8 mouse cellular contexts compared by ENCODE assay signal in genomic region chr2:173419972-173420391, GRCm38 (mm10).
DNase-seq lines count a peak whose midpoint lies in the region; ATAC-seq and TF ChIP-seq lines count a peak whose summit lies in the region.

No protein-coding gene starts in this region.

- 63% methylated on average over 10 of the region's 10 CpGs for WGBS in heart, embryonic 12.5 days
- WGBS in hindbrain, embryonic 11.5 days, result 55% methylated on average over 10 of the region's 10 CpGs

- no peak for TF ChIP-seq POLR2A in brain, embryonic 14.5 days (IDR thresholded peaks at IDR 0.05; ENCODE audit: borderline replicate concordance, extremely low read depth, insufficient read depth, insufficient read length, poor library complexity, severe bottlenecking)

- TF ChIP-seq CTCF in brain, embryonic 14.5 days (IDR thresholded peaks at IDR 0.05; ENCODE audit: borderline replicate concordance, extremely low read depth, insufficient read depth, insufficient read length), result no peak

- 0 out of 2 replicates have a peak, but pooled peaks cover 3% of the 10 kb centered on the region for H3K27me3 ChIP-seq in heart, embryonic 12.5 days (replicated peaks)
- no peaks in the 10 kb centered on the region for H3K27me3 ChIP-seq in hindbrain, embryonic 11.5 days (ENCODE audit: control insufficient read depth, insufficient read depth, low read length)

- no peak for ATAC-seq in heart, embryonic 12.5 days (ENCODE audit: insufficient number of reproducible peaks, low FRiP score)
- ATAC-seq in hindbrain, embryonic 11.5 days (ENCODE audit: low FRiP score), result peak; percentile 45; the same call in 1 of the 2 replicates

- H3K9ac ChIP-seq in heart, embryonic 12.5 days, result no peak overlapping the region
- no peak overlapping the region for H3K9ac ChIP-seq in hindbrain, embryonic 11.5 days (ENCODE audit: low read depth, low read length)

- H3K4me3 ChIP-seq in heart, embryonic 12.5 days, result no peak overlapping the region
- no peak overlapping the region for H3K4me3 ChIP-seq in hindbrain, embryonic 11.5 days (ENCODE audit: low read depth, low read length)

- H3K4me1 ChIP-seq in heart, embryonic 12.5 days (replicated peaks), result 0 out of 2 replicates have a peak, but pooled peaks cover 7% of the 10 kb centered on the region
- H3K4me1 ChIP-seq in hindbrain, embryonic 11.5 days (replicated peaks; ENCODE audit: control insufficient read depth, insufficient read depth, low read length), result no peaks in the 10 kb centered on the region

- H3K36me3 ChIP-seq in heart, embryonic 12.5 days, result no peaks in the 10 kb centered on the region
- H3K36me3 ChIP-seq in hindbrain, embryonic 11.5 days (ENCODE audit: control insufficient read depth, insufficient read depth, low read length), result no peaks in the 10 kb centered on the region

- no peak overlapping the region for H3K4me2 ChIP-seq in heart, embryonic 12.5 days
- no peak overlapping the region for H3K4me2 ChIP-seq in hindbrain, embryonic 11.5 days (replicated peaks; ENCODE audit: low read depth, low read length)

- intact Hi-C loops in heart, postnatal 36 days (cut with DNase I), result no loop called here

- DNase-seq in heart, postnatal 36 days, result no peak
- DNase-seq in brain, embryonic 14.5 days (ENCODE audit: low read depth), result peak; percentile 39
- no peak for DNase-seq in hindbrain, embryonic 11.5 days (ENCODE audit: low spot score)
- DNase-seq in mesoderm, embryonic 11.5 days (ENCODE audit: low read depth, low spot score), result peak; percentile 59
- no peak for DNase-seq in ovary, adult 18-20 months (ENCODE audit: low spot score)
- DNase-seq in c-Kit-positive CD71-positive TER-119-positive erythroid progenitor cells, embryonic 14.5 days (ENCODE audit: low spot score), result no peak
- DNase-seq in adrenal gland, adult 2 months, result no peak

- no peaks in the 10 kb centered on the region for H3K9me3 ChIP-seq in heart, embryonic 12.5 days (replicated peaks)
- no peaks in the 10 kb centered on the region; the same call in 1 of the 2 replicates for H3K9me3 ChIP-seq in hindbrain, embryonic 11.5 days (ENCODE audit: control insufficient read depth, low read length)

- H3K27ac ChIP-seq in heart, embryonic 12.5 days (ENCODE audit: poor library complexity, severe bottlenecking), result 0 out of 2 replicates have a peak overlapping the region, but pooled peaks have one; percentile 18
- no peak overlapping the region for H3K27ac ChIP-seq in hindbrain, embryonic 11.5 days (ENCODE audit: low read depth, low read length)

Comparison
In these comparisons a context has a peak if more than half of its experiments do, and no peak if none do; other contexts are left out.
1. DNase-seq: peak in brain, embryonic 14.5 days (single experiment) and mesoderm, embryonic 11.5 days (single experiment); none in heart, postnatal 36 days (0 of 2), hindbrain, embryonic 11.5 days (single experiment), ovary, adult 18-20 months (single experiment), c-Kit-positive CD71-positive TER-119-positive erythroid progenitor cells, embryonic 14.5 days (single experiment) and adrenal gland, adult 2 months (single experiment).